Mouse (Mus musculus) limb, embryonic 14.5 days (tissue): ENCODE measurements at regions not wholly inside any gene's neighbourhood (a gene's known extent, or its start where the extent isn't known, plus 50 kb on each side); places are given as distances from the start of the nearest gene placed in this dataset.
"Not testable (repeated sequence)": the region's sequence is repeated elsewhere in the genome, so short reads cannot be mapped to it uniquely, and the experiment has no call there.

ENCODE experiments used
- ATAC-seq: fragments of 200-750 bp; cut with Nextera tagmentation; 2 replicates; pipeline ENCODE4 v1.8.0; 2017; ENCODE audit warnings: low read depth, moderate number of reproducible peaks, moderate TSS enrichment; ENCODE audit not compliant: low FRiP score
- DNase-seq: peaks from one replicate; pipeline ENCODE4 v3.0.0-alpha.2; 2015; ENCODE audit warnings: low spot score
- H3K27ac ChIP-seq: fragments of 300-500 bp; sonication (generic); replicated peaks from 2 replicates; pipeline ENCODE4 v1.5.1; 2014; ENCODE audit warnings: low read depth, mild to moderate bottlenecking, low read length, moderate library complexity, mixed read lengths
- H3K27me3 ChIP-seq: fragments of 300-500 bp; sonication (generic); 2 replicates; pipeline ENCODE4 v1.6.1; 2014; ENCODE audit warnings: low read length, mixed read lengths; ENCODE audit not compliant: control insufficient read depth, insufficient read depth
- H3K36me3 ChIP-seq: fragments of 300-500 bp; sonication (generic); 2 replicates; pipeline ENCODE4 v1.6.1; 2014; ENCODE audit warnings: mild to moderate bottlenecking, low read length, moderate library complexity, mixed read lengths; ENCODE audit not compliant: control insufficient read depth, insufficient read depth
- H3K4me1 ChIP-seq: fragments of 300-500 bp; sonication (generic); 2 replicates; pipeline ENCODE4 v1.6.1; 2014; ENCODE audit warnings: antibody characterized with exemption, low read length, mixed read lengths; ENCODE audit not compliant: control insufficient read depth, insufficient read depth
- H3K4me2 ChIP-seq: fragments of 300-500 bp; sonication (generic); replicated peaks from 2 replicates; pipeline ENCODE4 v1.6.1; 2014; ENCODE audit warnings: low read depth, mild to moderate bottlenecking, low read length, moderate library complexity; ENCODE audit not compliant: severe bottlenecking
- H3K4me3 ChIP-seq: fragments of 300-500 bp; sonication (generic); replicated peaks from 2 replicates; pipeline ENCODE4 v1.5.1; 2014; ENCODE audit warnings: low read length
- H3K9ac ChIP-seq: fragments of 300-500 bp; sonication (generic); 2 replicates; pipeline ENCODE4 v1.6.1; 2014; ENCODE audit warnings: mild to moderate bottlenecking, low read depth, low read length, moderate library complexity; ENCODE audit not compliant: severe bottlenecking
- H3K9me3 ChIP-seq: fragments of 300-500 bp; sonication (generic); 2 replicates; pipeline ENCODE4 v1.6.1; 2016; ENCODE audit warnings: low read length; ENCODE audit not compliant: control insufficient read depth
- POLR2A ChIP-seq: fragments of 200-500 bp; IDR thresholded peaks from 2 replicates; pipeline ENCODE4 v1.8.0; 2012; ENCODE audit warnings: inconsistent platforms, mild to moderate bottlenecking, moderate library complexity, borderline replicate concordance; ENCODE audit not compliant: insufficient read depth, insufficient read length; ENCODE audit errors: extremely low read depth
- WGBS: fragments of 180-500 bp; shearing (Covaris S2); extraction: QIAGEN DNeasy Blood & Tissue Kit; methylation state at CpG from one replicate; pipeline ENCODE4 v1.1.7; 2014; 5-methylcytosine and 5-hydroxymethylcytosine counted together

GRCm38 (mm10) chrX:35791273-35791672, 97.4 kb upstream of the Dock11 start:
- WGBS: 68% methylated on average over 1 of the region's 1 CpGs
- Histone ChIP-seq H3K4me2 (no peak overlapping the region), H3K9ac (no peak overlapping the region), H3K36me3 (no peaks in the 10 kb centered on the region), H3K4me1 (no peaks in the 10 kb centered on the region), H3K9me3 (no peaks in the 10 kb centered on the region), H3K27me3 (no peaks in the 10 kb centered on the region), H3K27ac (no peak overlapping the region), H3K4me3 (no peak overlapping the region)
- no peak for DNase-seq
- ATAC-seq: no peak
- TF ChIP-seq POLR2A: no peak

DNA sequence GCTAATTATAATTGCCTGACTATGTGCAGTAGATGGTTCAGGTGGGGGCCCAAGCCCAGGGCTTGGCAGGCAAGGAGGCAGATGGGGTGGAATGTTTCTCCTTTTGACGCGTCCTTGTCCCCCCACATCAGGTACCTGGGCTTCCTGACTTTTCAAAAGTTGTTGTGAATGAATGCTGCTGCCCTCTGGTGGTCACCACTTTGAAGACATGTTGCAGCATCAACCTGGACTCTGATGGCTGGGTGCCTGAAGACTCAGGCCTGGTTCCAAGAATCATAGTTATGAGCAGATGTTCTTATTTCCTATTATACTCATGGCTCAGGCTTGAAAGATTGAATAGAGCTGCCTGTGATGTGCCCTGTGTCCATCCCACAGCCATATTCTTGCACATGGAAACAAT, 75.4 kb upstream of the Dock11 start:
- WGBS: 58% methylated on average over 2 of the region's 2 CpGs
- no peak for TF ChIP-seq POLR2A
- ATAC-seq (no peak), DNase-seq (peak; percentile 32)
- no peaks in the 10 kb centered on the region for H3K4me1 ChIP-seq
- no peak overlapping the region for H3K4me2 ChIP-seq
- no peaks in the 10 kb centered on the region for H3K9me3 ChIP-seq
- no peaks in the 10 kb centered on the region for H3K27me3 ChIP-seq
- H3K9ac ChIP-seq: no peak overlapping the region
- no peaks in the 10 kb centered on the region for H3K36me3 ChIP-seq
- no peak overlapping the region for H3K27ac ChIP-seq
- no peak overlapping the region for H3K4me3 ChIP-seq

GRCm38 (mm10) chrX:35834411-35834810, 54.2 kb upstream of the Dock11 start:
- not testable (repeated sequence) for H3K4me2 ChIP-seq, H3K9ac ChIP-seq, H3K9me3 ChIP-seq, H3K27me3 ChIP-seq, ATAC-seq, H3K27ac ChIP-seq, DNase-seq, H3K4me3 ChIP-seq, H3K36me3 ChIP-seq, H3K4me1 ChIP-seq
- WGBS: 0% methylated on average over 2 of the region's 2 CpGs

GRCm38 (mm10) chrX:35838064-35838463, 50.6 kb upstream of the Dock11 start:
- Histone ChIP-seq H3K36me3 (no peaks in the 10 kb centered on the region), H3K4me2 (no peak overlapping the region), H3K9me3 (no peaks in the 10 kb centered on the region), H3K9ac (no peak overlapping the region), H3K27me3 (no peaks in the 10 kb centered on the region), H3K4me3 (no peak overlapping the region), H3K27ac (no peak overlapping the region), H3K4me1 (no peaks in the 10 kb centered on the region)
- DNase-seq (no peak), ATAC-seq (no peak)
- no peak for TF ChIP-seq POLR2A
- 36% methylated on average over 1 of the region's 1 CpGs for WGBS
